Mouse (Mus musculus) cerebral cortex, adult 2 months (tissue): ENCODE measurements around the gene Brd4.

ENCODE experiments used
- WGBS: fragments of 180-500 bp; shearing (Covaris S2); methylation state at CpG from one replicate; pipeline ENCODE4 v1.1.7; 2018; 5-methylcytosine and 5-hydroxymethylcytosine counted together

Gene Brd4

DNA sequence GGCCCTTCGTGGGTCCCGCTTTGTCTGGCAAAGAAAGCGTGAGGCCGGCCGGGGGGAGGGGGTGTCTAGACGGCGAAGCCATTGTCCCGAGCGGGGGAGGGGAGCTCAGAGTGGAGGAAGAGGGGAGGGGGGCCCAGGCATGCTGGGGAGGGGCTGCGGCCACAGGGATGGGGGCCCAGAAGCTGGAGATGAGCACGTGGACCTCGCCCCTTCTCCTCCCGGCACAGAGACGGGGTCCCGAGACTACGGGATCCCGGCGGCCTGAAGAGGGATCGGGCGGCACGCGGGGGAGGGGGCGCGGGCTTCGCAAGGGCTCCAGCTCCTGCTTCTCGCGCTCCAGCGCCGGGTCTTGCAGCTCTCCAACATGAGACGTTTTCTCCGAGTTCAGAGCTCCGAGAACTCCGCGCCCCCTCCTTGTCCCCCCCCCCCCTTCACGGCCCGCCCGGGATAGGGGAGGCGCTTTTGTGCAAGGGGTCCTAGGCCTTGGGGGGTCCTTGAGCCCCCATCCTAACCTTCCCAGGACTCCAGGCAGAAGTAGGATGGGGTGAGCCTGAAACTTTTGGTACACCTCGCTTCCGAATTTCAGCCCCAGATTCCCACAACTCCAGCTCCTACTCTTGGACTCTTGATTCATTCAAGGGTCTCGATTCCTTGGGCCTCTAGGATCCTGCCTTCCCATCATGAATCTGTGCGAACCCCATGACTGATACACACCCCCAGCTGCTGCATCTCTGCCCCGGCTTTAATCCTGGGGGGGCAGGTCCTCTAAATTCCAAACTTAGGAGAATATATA lies 118.5 kb downstream of the Brd4 start:
- 1% methylated on average over 42 of the region's 43 CpGs for WGBS

- 16% methylated on average over 9 of the region's 9 CpGs for WGBS
Measured at GRCm38 (mm10) chr17:32165266-32165802, 119.2 kb downstream of the Brd4 start.

GRCm38 (mm10) chr17:32163910-32164650 lies 120.4 kb downstream of the Brd4 start:
- WGBS: 58% methylated on average over 6 of the region's 6 CpGs

DNA sequence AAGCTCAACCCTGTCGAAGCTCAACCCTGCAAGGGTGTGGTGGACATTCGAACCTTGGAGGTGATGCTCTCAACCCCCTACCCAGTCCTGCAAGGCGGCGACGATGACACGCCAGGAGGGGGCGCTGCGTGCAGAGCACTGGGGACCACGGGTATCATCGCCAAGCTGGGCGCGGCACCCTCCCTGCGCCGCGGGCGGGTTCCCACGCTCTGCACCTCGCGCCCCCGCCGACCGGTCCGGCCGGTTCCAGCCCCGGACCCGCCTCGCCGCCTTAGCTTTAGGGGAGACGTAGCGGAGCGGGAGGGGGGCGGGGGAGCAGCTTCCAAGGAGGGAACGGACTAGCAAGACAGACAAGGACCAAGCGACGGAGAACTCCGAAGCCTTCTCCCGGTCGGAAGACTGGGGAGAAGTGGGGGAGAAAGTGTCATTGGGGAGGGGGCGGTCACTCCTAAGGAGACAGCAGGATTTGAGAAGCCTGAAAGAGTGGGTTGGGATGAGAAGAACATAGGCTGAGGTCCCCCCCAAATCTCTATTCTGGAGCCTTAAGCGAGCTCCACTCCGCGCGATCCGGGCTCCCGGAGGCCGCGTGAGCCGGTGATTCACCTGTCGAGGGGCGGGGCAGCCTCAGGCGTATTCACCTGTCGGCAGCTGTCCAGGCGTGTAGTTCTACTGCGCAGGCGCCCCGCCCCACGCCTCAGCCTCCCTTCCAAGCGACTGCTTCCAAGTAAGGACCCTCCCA lies 122.2 kb downstream of the Brd4 start:
- WGBS: 2% methylated on average over 58 of the region's 58 CpGs

DNA sequence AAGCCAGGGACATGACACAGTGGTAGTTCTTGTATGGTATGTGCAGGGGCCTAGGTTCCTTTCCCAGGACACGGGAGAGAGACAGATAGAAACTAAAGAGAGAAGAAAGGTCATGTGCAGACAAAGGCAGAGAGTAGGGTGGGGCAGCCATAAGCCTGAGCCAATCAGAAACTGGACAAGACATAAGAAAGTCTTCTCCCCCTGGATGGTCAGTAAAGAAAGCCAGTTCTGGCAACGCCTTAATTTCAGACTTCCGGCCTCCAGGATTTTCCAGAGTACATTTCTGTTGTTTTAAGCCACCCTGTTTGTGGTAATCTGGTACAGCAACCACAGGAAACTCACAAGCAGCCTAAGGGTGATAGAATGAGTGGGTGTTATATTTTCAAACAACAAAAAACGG lies 123.6 kb downstream of the Brd4 start:
- WGBS: 78% methylated on average over 4 of the region's 4 CpGs

DNA sequence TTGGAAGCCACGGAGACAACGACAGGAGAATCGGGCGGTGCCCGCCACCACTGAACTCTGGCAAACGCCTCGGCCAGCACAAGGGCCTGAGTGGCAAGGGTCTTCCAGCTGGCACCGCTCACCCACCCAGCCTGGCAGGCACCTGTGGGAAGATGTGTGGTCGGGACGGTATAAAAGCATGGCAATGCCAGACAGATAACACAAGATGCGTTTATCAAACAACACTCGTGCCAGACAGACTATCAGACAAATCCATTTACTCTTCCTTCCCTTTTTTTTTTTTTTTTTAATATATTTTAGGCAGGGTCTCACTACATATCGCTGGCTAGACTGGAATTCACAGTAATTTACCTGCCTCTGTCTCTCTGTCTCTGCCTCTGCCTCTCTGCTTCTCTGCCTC lies 125.7 kb downstream of the Brd4 start:
- WGBS: 88% methylated on average over 13 of the region's 13 CpGs

DNA sequence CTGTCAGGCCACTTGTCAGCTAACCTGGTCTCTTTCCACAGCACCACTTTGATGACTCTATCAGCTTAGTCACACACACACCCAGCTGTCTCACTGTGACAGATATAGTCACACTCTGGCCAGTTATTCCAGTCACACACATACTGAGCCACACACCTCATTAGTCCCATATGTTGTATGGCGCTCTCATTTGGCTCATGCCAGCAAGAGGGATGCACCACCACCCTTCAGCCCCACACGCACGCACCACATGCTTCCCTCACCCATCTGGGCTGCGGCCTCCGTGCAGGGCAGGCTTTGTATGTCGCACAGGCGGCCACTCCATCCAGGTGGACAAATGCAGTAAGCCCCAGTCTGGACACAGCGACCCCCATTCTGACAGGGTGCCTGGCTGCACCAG lies 137.8 kb downstream of the Brd4 start:
- WGBS: 72% methylated on average over 8 of the region's 8 CpGs
